Mouse (Mus musculus) frontal cortex, postnatal 36 days (tissue): ENCODE measurements at regions not wholly inside any gene's neighbourhood (a gene's known extent, or its start where the extent isn't known, plus 50 kb on each side); places are given as distances from the start of the nearest gene placed in this dataset.

Source experiments
- DNase-seq, 2 experiments: peaks; one replicate each; pipeline ENCODE4 v3.0.0; 2022; ENCODE audit warnings: low spot score in 2 of 2

DNA sequence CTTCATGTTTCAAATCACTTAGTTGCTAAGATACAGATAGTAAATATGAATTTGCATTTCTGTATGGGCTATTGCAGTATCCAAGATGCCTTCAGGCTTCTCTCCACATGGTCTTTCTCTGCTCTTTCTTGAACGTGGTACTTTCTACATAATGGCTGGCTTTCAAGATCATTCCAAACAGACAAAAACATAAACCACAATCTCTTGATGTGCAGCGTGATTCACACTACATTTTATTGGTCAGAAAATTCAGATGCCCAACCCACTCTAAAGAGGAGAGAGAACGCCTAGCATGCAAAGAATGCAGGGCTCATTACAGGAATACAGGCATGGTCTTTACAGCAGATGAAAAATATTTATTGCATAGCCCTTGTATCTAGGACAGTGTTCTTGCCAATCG is 235.2 kb downstream of the Papss1 start:
- no peak for DNase-seq

DNA sequence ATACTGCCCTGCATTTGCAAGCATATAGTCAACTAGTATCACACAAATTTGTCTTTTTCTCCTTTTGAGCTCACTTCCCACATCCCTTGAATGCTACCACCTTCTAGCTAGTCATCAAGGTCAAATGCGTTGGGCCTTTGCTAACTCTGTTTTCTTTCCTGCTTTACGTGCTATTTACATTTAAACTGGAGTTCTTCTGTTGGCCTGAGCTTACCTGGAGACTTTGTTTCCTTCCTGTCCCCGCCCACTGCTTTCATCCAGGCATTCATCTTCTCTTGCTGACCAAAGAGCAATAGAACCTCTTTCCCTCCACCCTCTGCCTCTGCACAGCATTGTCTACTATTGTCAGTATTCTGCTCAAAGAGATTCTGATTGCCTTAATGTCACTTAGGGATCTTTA is 237.0 kb downstream of the Papss1 start:
- no peak for DNase-seq

DNA sequence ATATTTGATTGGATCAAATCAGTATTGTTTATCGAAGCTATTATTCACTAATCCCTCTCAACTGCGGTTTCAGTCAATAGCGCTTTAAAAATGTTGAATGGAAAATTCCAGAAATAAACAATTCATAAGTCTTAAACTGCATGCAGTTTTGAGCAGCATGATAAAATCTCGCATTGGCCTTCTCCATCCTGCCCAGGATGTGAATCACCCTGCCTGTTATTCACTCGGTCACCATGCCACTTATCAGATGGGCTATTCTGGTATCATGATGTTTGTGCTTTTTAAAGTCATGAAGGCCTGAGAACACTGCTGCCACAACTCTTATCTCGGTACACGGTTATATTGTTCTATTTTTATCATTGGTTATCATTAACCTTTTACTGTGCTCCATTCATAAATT is 238.3 kb downstream of the Papss1 start:
- DNase-seq: no peak

DNA sequence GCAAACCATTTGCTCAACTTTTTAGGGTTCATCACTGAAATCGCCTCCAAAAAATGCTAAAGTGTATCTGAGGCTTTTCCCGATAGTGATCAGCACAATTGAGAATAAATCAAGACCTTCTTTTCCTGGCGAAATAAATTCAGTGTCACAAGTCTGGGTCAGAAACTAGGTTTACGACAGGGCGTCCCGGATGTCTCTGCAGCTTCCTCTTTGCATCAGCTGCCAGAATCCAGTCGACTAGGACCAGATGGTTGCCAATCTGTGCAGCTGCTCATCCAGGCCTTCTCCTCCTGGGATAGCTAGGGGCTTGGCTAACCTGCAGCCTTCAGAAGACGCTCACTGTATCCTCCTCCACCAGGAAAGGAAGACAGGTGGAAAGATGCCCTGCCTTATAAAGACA is 243.6 kb downstream of the Papss1 start:
- peak in 1 of 2 experiments; percentile 6 for DNase-seq

DNA sequence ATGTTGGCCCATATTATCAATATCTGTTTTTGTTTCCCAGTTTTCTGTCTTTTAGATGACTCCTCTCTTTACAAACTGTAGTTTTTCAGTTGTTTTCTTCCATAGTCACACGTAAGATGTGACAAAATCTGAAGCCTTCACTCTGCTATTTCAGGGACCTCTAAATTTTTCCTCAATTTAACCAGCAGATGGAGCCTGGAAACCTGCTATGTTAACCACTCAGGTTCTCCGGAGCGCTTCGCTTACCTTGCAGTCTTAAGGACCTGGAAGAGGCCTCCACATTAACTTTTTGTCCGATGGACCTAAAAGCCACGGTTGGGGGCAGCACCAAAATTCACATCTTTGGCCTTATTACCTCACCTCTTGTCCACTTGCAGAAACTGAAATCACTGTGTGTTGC is 248.4 kb downstream of the Papss1 start:
- peak in 1 of 2 experiments; percentile 19 for DNase-seq

DNA sequence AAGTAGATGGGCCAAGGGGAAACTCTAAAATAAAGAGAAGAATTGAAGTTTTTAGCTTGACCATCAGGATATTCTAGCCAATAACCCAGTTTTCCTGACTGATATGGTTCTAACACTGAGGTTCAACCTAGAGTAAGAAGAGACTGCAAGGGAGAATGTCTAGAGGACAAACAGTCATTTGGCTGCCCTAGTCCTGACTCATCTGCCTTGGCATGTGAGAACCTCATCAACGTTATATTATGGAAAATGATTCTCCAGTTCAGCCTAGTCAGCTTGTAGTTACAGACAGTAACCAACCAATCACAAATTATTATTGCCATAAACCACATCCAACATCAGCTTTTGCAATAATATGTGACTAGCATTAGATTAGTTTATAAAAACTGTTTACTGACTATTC is 254.2 kb downstream of the Papss1 start:
- DNase-seq: no peak

DNA sequence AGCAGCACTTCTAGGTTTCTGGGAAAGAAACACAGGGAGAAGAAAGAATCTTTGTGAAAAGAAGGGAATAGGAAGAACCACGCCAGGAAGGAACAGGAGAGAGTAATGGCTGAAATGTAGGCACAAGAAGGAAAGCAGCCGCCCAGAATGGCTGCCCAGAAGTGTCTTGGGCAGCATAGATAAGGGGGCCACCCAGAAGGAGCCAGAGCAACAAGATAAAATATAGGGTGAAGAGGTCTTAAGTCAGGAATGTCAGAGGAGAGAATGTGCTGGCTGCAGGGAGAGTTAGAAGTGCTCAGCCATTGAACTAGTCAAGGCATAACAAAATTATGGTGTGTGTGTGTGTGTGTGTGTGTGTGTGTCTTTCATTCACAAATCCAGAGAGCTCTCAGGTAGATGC is 227.7 kb upstream of the Dkk2 start:
- DNase-seq: no peak

DNA sequence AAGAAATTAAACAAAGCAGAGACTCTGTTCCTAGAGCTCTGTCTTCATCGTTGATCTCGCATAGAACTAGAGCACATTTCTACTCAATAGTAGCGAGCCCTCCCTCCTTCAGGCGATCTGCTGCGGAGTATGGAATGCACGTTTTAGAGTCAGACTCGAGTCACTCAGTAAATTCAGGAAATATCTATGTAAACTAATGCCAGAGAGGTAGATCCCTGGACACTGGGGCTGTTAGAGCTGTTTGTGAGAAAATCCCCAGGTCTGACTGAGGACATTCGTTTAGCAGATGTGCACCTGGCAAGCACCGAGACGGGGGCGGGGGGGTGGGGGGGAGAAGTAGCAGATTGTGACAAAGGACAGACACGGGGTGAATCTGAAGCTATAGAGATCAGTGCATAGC is 226.0 kb upstream of the Dkk2 start:
- DNase-seq: no peak

DNA sequence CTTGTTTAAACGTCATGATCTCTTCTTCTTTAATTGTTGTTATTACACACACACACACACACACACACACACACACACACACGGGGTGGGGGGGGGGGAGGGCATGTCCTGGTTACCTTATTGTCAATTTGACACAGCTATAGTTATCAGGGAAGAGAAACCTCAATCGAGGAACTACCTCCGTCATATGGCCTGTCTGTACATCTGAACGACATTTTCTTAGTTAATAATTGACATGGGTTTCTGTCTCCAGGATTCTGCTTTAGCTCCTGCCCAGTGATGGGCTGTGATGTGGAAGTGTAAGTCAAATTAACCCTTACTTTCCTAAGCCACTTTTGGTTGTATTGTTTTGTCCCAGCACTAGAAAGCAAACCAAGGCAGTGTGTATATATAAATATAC is 220.0 kb upstream of the Dkk2 start:
- no peak for DNase-seq

DNA sequence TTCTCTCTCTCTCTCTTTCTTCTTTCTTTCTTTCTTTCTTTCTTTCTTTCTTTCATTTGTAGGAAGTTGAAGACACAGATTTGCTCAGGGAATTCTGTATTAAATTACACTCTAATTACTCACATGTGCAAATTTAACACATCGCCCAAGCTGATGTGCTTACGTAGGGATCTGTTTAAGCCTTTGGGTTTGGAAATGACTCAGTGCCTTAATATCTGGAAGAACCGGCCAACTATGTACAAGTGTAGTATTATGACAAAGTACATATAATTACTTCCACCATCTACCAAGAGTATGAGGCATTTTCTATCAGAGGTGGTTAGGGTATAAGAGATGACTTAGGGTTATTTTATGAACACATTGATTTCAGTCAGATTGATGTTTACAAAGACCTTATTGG is 217.8 kb upstream of the Dkk2 start:
- no peak for DNase-seq

DNA sequence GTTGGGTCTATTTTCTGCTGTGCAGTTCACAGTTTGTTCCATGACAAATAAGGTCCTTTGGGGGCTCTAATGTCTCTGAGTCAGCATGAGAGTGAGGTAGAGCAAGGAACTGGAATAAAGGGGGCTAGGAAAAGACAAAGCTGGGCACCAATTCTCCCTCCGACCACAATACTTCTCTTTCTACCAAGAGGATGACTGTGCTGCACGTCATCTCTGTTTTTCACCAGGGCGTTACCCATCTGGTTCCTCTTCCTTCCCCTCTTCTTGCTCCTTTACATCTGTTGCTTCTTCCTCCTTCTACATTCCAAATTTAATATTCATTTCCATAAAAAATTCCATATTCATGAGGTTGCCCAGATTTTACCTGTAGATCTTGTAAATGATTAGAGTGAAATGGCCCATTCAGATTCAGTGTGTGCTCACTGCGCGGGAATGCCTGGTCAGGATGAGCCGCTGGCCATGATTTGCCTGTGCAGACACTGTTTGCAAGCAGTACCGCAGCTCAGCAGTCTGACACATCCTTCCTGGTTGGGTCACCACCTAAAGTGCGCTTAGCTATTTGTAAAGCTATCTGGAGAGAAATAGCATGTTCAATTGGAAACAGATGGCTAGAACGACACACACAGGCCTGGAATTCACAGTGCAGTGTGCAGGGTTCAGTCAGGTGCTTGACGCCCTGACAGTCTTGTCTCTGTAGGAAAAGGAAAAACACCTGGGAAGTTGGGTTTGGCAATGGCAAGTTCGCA is 216.7 kb upstream of the Dkk2 start:
- DNase-seq: no peak

DNA sequence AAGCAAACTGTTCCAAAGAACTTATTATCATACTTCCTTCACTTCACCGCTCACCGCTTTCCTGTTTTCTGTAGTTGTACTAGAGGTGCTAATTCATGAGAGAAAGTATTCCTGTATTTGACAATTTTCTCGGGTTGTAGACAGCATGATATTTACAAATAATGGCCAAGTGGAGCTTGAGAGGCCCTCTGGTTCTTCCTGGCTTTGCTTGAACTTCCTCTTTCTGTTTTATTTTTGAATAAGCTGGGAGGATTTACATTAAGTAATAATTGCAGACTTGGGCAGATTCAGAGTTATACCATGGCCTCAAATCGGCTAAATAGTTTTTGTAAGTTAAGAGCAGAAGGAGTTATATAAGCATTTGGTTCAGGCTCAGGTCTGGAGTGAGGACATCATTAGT is 215.8 kb upstream of the Dkk2 start:
- no peak for DNase-seq

DNA sequence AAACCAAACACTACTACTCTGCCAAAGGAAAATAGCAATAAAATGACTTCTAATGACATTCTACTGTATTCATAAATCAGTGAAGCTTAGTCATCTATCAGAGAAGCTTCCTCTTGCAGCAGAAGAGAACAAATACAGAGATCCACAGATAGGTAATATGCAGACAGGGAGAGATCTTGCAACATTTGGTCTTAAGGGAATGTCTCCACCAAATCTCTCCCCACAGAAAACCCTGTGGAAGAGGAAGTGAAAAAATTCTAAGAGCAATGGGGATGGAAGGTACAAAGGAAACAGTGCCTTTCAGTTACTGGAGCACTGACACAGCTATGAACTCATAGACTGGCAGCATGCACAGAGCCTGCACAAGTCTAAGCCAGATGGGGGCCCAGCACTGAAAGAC is 202.4 kb upstream of the Dkk2 start:
- DNase-seq: no peak

DNA sequence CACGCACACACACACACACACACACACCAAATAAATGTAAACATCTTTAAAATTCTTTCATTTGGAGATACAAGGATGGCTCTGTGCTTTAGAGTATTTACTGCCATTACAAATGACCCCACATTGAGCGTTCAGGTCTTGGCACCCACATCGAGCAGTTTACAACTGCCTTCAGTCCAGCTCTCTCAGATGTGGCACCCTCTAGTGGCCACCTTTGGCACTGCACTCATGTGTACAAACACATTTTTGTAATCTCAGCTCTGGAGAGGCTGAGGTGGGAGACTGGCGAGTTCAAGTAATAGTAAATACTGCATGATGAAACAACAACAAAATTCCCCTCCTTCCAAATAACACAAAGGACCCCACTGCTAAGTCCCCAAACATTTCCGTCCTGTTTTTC is 198.6 kb upstream of the Dkk2 start:
- no peak for DNase-seq

DNA sequence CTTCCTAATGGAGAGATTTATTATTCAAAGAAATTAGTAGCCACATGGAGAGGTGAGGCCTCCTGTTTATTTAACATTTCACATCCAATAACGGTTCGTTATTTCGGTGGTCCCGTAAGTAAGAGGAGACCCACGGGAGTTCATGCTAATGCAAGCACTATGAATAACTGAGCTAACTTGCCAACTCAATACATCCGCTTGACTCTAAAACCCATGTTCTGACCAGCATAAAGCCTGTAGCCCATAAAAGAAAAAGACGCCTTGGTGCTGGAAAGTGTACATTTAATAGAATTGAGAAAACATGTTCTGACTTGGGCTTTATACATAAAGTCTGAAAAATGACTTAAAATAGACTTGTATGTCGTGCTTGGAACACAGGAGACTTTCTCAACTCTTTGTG is 198.1 kb upstream of the Dkk2 start:
- no peak for DNase-seq

DNA sequence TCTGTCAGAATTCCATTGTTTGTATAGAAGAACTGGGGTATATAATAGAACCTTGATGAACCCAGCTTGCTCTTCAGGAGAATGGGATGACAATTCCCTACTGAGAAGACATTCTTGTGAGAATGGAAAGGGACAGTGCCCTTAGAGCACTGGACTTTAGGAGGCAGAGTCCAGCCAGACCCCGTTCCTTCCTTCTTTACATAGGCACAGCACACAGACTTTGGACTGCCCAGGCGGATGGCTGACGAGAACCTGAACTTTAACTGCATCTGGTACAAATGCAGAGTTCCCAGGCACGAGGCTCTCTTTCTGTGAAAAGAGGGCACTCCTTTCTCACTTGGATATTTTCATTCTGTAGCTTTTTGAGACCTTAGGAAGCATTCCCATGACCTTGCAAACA is 197.4 kb upstream of the Dkk2 start:
- DNase-seq: no peak

DNA sequence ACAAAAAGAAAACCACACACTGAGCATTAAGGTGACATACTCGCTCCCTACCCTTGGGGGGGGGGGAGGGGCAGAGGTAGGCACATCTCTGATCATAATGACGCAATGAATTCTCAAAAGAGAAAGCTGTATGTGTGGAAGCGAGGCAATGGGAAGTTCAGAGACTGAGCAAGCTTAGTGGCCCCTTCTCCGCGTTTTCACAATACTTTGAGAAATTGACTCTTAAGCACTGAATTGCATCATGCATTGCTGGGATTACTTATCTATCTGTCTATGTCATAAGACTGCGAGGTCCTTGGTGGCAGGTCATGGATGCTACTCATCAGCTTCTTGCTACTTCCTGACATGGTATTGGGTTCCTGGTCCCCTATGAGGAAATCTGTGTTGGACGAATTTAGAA is 193.2 kb upstream of the Dkk2 start:
- no peak for DNase-seq

DNA sequence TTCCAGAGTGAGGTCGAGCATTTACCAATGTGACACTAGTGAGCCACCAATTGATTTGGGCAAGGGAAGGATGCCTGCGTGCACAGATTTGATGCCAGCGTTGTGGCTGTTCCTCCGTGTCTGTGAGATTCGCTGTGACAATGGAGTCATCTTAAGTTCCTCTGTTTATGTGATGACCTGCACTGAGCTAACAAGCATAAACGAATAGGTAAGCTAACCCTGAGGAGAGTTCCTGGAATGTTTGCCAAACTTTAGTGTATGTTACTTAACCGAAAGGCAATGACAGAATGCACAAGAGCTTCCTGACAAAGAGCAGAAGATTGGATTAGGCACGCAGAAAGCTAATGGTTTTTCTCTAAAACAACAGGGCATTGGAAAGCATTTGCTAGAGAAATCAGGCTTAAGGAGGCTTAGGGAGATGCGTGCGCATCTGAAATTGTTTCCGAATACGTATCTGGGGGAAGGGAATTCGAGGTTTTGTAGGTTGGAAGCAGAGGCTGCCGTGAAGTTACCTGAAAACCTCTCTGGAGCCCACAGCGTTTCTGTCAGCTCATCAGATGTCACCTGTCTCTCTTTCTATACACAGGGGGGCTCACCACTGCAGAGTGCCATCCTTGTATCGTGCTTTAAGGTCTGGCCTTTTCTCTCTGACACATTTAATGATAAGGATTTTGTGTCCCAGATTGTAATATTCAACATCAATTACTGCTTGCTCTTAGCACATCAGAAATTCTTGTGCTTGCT is 191.9 kb upstream of the Dkk2 start:
- DNase-seq: no peak

DNA sequence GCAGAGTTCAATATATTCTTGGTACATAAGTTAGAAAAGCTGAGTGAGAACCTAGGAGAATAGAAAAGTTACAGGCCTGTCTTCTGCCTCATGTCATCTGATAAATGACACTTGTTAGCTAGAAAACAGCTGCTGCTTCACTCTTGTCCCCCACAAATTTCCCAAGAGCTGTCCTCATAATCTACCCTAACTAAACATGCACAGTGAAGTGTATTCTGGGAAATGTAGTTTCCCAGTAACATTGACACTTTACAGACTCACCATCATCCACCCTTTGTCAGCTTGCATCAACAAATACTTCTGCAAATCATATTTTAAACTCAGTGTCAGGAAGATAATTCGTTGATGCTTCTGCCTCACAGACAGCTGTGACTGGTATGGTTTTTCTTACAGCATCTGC is 190.0 kb upstream of the Dkk2 start:
- no peak for DNase-seq

DNA sequence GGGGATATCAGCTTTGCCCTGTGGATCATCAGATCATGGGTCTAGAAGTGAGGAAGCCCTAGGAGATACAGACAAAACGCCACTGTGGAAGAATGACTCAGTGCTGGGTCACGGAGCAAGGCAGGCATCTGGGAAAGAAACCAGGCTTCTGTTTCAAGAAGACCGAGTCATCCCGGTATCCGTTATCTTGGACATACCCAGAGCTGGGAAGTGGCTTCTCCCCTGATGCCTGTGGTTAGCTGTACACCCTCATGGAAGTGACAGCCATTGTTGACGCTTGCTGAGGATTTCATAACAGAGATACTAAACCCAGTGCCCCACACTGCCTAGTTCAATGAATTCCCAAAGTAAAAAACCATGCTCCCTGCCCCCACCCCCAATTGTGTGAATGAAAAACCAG is 171.6 kb upstream of the Dkk2 start:
- DNase-seq: no peak

DNA sequence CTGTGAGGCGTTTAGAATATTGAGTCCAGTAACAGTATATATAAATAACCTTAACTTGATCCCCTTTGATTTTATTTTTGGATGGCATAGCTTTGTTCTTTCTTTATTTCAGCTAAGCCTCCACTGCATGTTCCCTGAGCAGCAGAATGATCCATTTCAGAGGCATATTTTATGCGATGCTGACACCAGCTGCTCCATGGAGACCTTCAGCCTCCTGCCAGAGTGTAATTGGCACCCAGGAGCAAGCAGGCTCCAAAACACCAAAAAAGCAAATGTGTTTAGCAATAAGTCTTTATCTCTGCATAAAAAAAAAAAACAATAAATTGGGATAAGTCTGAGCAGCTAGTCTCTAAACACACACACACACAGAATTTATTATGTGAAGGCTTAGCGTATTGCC is 170.7 kb upstream of the Dkk2 start:
- DNase-seq: no peak

DNA sequence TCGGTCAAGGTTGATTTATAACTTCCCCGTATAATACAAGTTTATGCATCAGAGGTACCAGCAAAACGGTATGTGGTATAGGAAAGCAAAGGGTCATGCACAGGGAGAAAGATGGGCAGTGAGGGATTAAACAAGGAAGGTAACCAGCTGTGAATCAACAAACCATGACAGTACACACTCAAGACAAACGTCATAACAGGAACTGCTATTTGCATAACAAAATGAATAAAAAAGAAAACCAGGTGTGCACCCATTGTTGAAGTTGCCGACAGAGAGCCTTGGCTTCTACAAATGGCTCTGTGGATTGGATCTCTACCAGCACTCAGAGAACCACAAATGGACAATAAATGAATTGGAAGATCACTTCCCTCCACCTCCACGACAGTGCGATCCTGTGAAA is 170.1 kb upstream of the Dkk2 start:
- DNase-seq: no peak

DNA sequence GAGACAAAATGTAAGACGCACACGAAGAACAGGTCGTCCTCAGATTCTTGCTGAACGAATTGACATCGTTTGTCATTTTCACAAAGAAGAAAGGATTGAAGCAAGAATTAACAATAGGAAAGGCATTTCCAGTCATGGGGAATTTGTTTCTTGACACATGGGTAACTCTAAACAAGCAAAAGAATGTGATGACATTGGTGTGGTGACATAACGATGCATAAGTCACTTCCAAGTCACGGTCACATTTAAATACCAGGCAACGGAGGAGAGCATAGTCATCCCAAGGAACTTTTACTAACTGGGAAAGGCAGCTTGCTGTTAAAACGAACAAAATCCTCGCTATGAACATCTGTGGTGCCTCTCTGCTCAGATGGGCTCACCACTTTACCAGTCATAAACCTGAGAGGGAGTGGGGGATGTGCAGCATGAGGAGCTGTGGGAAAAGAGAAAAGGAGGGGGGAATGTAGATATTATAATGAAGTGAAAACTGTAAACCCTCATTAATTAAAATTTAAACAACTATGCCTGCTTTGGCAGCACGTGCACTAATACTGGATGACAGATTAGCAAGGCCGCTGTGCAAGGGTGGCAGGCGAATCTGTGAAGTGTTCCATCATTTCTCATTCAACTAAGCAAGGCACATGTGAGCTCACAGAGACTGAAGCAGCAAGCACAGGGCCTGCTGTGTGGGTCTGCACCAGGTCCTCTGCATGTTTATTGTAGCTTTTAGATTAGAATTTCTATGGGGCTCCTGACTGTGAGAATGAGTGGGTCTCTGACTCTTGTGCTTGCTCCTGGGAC is 167.2 kb upstream of the Dkk2 start:
- DNase-seq: no peak
